Mouse (Mus musculus) ES-E14 (cell line): Measurements from ENCODE around the gene Armc6.

Experiments
- CHD2 ChIP-seq: IDR thresholded peaks from 2 replicates; pipeline ENCODE4 v1.6.1; 2014; ENCODE audit warnings: mild to moderate bottlenecking, low read depth, low read length, inconsistent platforms
- ZC3H11A ChIP-seq: IDR thresholded peaks from 2 replicates; pipeline ENCODE4 v1.6.1; 2012; ENCODE audit warnings: low read depth, mild to moderate bottlenecking, inconsistent platforms, low read length, borderline replicate concordance
- ZNF384 ChIP-seq: IDR thresholded peaks from 2 replicates; pipeline ENCODE4 v1.6.1; 2012; ENCODE audit warnings: low read depth, low read length, inconsistent platforms

DNA sequence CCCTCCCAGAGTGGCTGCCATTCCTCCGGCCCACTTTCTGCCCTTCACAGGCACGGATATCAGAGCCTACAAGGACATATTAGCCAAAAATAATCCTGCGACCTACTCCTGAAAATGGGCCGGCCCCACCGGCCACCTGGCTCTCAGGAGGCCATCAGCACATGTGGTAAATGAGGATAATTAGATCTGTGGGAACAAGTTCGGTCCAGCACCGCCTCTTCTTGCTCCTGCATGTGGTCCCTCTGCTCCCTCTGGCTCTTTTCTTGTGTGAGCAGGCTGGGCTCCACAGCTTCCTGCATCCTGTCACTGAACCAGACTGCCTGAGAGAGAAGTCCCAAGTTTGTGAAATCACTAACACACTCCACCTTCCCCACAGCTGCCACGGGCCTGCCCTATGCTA, 45.0 kb upstream of the Armc6 start:
- TF ChIP-seq CHD2, result no peak
- no peak for TF ChIP-seq ZC3H11A
- no peak for TF ChIP-seq ZNF384
